In the genomic region with DNA sequence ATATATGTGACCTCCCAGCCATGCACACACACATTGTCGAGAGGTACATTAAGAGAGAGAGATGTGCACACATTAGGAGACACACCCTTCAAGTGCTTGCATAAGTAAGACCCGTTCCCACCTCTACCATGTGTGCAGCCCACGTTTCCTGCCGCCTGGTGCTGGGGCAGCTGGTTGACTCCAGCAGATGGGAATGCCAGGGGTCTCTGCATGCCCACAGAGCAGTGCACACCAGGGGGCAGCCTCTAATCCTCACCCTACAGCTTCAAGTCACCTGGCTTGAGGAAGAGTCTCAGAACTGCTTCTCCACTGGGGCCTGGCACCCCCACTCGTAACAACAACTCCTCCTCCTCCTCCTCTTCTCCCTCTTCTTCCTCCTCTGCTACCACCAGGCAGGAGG, we compare ENCODE assay signal across 11 mouse cellular contexts. TPM values are rescaled to one million over a fixed set of nuclear protein-coding genes. Genes with fewer than 3 reads are reported as not detected.
A peak's percentile ranks its signal among the peaks of the same experiment; 100 is the strongest.
DNase-seq lines count a peak whose midpoint lies in the region; ATAC-seq lines count a peak whose summit lies in the region.
"Had no signal": no experiment of that assay in that cellular context is flagged by ENCODE, and none has a peak within 500 bp of the region (broad histone marks: within the 10 kb centered on the region; RNA-seq: fewer than 3 reads in every experiment).

No protein-coding gene starts in this region.

- H3K36me3 ChIP-seq in midbrain, embryonic 10.5 days = peaks cover 54% of the 10 kb centered on the region
- H3K36me3 ChIP-seq in midbrain, embryonic 16.5 days (ENCODE audit: control insufficient read depth, insufficient read depth, low read length) = no peaks in the 10 kb centered on the region
- H3K36me3 ChIP-seq in hindbrain, embryonic 12.5 days = 0 out of 2 replicates have a peak, but pooled peaks cover 5% of the 10 kb centered on the region
- no peaks in the 10 kb centered on the region for H3K36me3 ChIP-seq in stomach, embryonic 15.5 days
- H3K36me3 ChIP-seq: liver, embryonic 13.5 days had no signal

- peaks cover 99% of the 10 kb centered on the region for H3K4me1 ChIP-seq in midbrain, embryonic 10.5 days
- H3K4me1 ChIP-seq in midbrain, embryonic 16.5 days (ENCODE audit: control insufficient read depth, insufficient read depth, low read length) = peaks cover 49% of the 10 kb centered on the region
- peaks cover 90% of the 10 kb centered on the region for H3K4me1 ChIP-seq in hindbrain, embryonic 12.5 days
- peaks cover 63% of the 10 kb centered on the region for H3K4me1 ChIP-seq in stomach, embryonic 15.5 days

- H3K4me3 ChIP-seq in midbrain, embryonic 10.5 days = peak overlapping the region; percentile 28
- H3K4me3 ChIP-seq in midbrain, embryonic 16.5 days (ENCODE audit: low read depth, low read length) = no peak overlapping the region
- H3K4me3 ChIP-seq in hindbrain, embryonic 12.5 days = no peak overlapping the region
- no peak overlapping the region for H3K4me3 ChIP-seq in stomach, embryonic 15.5 days (replicated peaks)
- H3K4me3 ChIP-seq: liver, embryonic 13.5 days had no signal

- no peak overlapping the region for H3K9ac ChIP-seq in midbrain, embryonic 16.5 days (ENCODE audit: low read depth, low read length)
- H3K9ac ChIP-seq in hindbrain, embryonic 12.5 days = no peak overlapping the region
- no peak overlapping the region for H3K9ac ChIP-seq in stomach, embryonic 15.5 days
- H3K9ac ChIP-seq: liver, embryonic 13.5 days had no signal

- H3K4me2 ChIP-seq in midbrain, embryonic 16.5 days (ENCODE audit: low read length) = no peak overlapping the region
- 0 out of 2 replicates have a peak overlapping the region, but pooled peaks have one; percentile 2 for H3K4me2 ChIP-seq in hindbrain, embryonic 12.5 days (replicated peaks)
- H3K4me2 ChIP-seq in stomach, embryonic 15.5 days = peak overlapping the region; percentile 33
- H3K4me2 ChIP-seq: liver, embryonic 13.5 days had no signal

- no peak for ATAC-seq in midbrain, embryonic 16.5 days
- ATAC-seq in hindbrain, embryonic 12.5 days (ENCODE audit: low FRiP score) = no peak
- ATAC-seq in stomach, embryonic 15.5 days (ENCODE audit: insufficient read depth, low FRiP score, low read depth) = no peak
- ATAC-seq in activated CD4-positive, CD25-positive, alpha-beta regulatory T cell, adult 4 months = no peak

- H3K27ac ChIP-seq in midbrain, embryonic 10.5 days (replicated peaks) = peak overlapping the region; percentile 69
- no peak overlapping the region for H3K27ac ChIP-seq in midbrain, embryonic 16.5 days (ENCODE audit: low read length)
- H3K27ac ChIP-seq in hindbrain, embryonic 12.5 days = peak overlapping the region; percentile 40
- H3K27ac ChIP-seq in stomach, embryonic 15.5 days = peak overlapping the region; percentile 59

- no peaks in the 10 kb centered on the region for H3K9me3 ChIP-seq in midbrain, embryonic 10.5 days (replicated peaks)
- H3K9me3 ChIP-seq in midbrain, embryonic 16.5 days (replicated peaks; ENCODE audit: control insufficient read depth, low read length, poor library complexity, severe bottlenecking) = no peaks in the 10 kb centered on the region
- H3K9me3 ChIP-seq in hindbrain, embryonic 12.5 days (replicated peaks) = no peaks in the 10 kb centered on the region
- H3K9me3 ChIP-seq in stomach, embryonic 15.5 days = no peaks in the 10 kb centered on the region
- H3K9me3 ChIP-seq: liver, embryonic 13.5 days had no signal

- no peaks in the 10 kb centered on the region for H3K27me3 ChIP-seq in midbrain, embryonic 10.5 days (ENCODE audit: low read depth, poor library complexity, severe bottlenecking)
- H3K27me3 ChIP-seq in midbrain, embryonic 16.5 days (ENCODE audit: control insufficient read depth, insufficient read depth, low read depth, low read length) = no peaks in the 10 kb centered on the region
- no peaks in the 10 kb centered on the region for H3K27me3 ChIP-seq in hindbrain, embryonic 12.5 days
- no peaks in the 10 kb centered on the region for H3K27me3 ChIP-seq in stomach, embryonic 15.5 days (replicated peaks)
- H3K27me3 ChIP-seq: liver, embryonic 13.5 days had no signal

- DNase-seq in heart, adult 11 months = peak; percentile 89
- no peak for DNase-seq in heart, adult 18-20 months
- no peak for DNase-seq in midbrain, embryonic 10.5 days (ENCODE audit: low spot score)
- DNase-seq in layer of hippocampus, adult 18-20 months (ENCODE audit: low spot score in 2 of 2) = no peak
- DNase-seq: adrenal gland, adult 8-10 months; B cell, adult 2 months; liver, embryonic 13.5 days had no signal

- 19% methylated on average over 5 of the region's 5 CpGs for WGBS in midbrain, embryonic 10.5 days
- 23% methylated on average over 5 of the region's 5 CpGs for WGBS in midbrain, embryonic 16.5 days
- 31% methylated on average over 5 of the region's 5 CpGs for WGBS in hindbrain, embryonic 12.5 days
- 36% methylated on average over 5 of the region's 5 CpGs for WGBS in stomach, embryonic 15.5 days

RNA-seq across cellular contexts. Expression of gene Bahcc1, which starts 19.7 kb away (rescaled TPM):
- total RNA-seq in heart, adult 18-20 months (2021) = 1 to 10 TPM; 3.5 to 5.0 TPM
- 14.3 and 16.6 TPM in 2 replicates for polyA plus RNA-seq in midbrain, embryonic 10.5 days (2016; fragmentation: Nextera tagmentation; extraction: Ambion mirVana)
- 9.7 and 13.7 TPM in 2 replicates for polyA plus RNA-seq in midbrain, embryonic 16.5 days (2015; fragmentation: Nextera tagmentation; extraction: Ambion mirVana)
- 21.9 and 23.8 TPM in 2 replicates for polyA plus RNA-seq in hindbrain, embryonic 12.5 days (2016; fragmentation: Nextera tagmentation; extraction: Ambion mirVana)
- 7.2 and 7.9 TPM in 2 replicates for polyA plus RNA-seq in stomach, embryonic 15.5 days (2015; fragmentation: Nextera tagmentation; extraction: Ambion mirVana)
- total RNA-seq in layer of hippocampus, adult 18-20 months (2021) = 10 to 100 TPM; 17.6 to 19.0 TPM
- not detected for polyA plus RNA-seq in activated CD4-positive, CD25-positive, alpha-beta regulatory T cell, adult 4 months (2017; shearing (Covaris generic))
